Mouse (Mus musculus): Measurements from ENCODE around the gene Neu2. TPM values are rescaled to one million over a fixed set of nuclear protein-coding genes. Genes with fewer than 3 reads are reported as not detected.
A peak's percentile ranks its signal among the peaks of the same experiment; 100 is the strongest.
"Not testable (repeated sequence)": the region's sequence is repeated elsewhere in the genome, so short reads cannot be mapped to it uniquely, and the experiment has no call there.

Gene Neu2
- total RNA-seq (2015; ENCODE audit: low replicate concordance) (not detected in 2 replicates), total RNA-seq (2017; ENCODE audit: low replicate concordance) (not detected in 2 replicates)

GRCm38 (mm10) chr1:87509561-87510165, at the start of gene Neu2:
TSS of gene Neu2 (plus strand) at chr1:87509889.
- ATAC-seq (replicated peaks; ENCODE audit: low FRiP score, poor library complexity, severe bottlenecking), result no peak

GRCm38 (mm10) chr1:87467469-87467868, 42.2 kb upstream of the Neu2 start:
- ATAC-seq (replicated peaks; ENCODE audit: low FRiP score, poor library complexity, severe bottlenecking), result peak; percentile 66

DNA sequence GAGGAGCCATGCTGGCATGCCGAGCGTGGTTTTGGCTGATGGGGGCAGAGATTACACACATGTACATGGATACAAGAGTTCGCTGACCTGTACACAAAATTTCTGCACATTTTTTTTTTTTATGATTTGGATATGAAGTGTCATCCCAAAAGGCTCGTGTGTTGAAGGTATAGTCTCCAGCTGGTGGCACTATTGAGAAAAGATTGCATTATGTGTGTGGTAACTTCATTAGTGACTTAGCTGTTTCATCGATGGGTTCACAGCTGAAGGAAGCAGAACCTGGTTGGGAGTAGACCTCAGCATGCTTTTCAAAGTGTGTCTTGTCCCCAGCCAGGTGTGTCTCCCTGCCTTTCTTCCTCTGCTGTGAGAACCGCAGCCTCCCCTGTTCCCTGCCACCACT, 41.4 kb upstream of the Neu2 start:
- no peak for ATAC-seq (replicated peaks; ENCODE audit: low FRiP score, poor library complexity, severe bottlenecking)

- ATAC-seq (replicated peaks; ENCODE audit: low FRiP score, poor library complexity, severe bottlenecking), result not testable (repeated sequence)
Measured at GRCm38 (mm10) chr1:87469971-87470370, 39.7 kb upstream of the Neu2 start, which contains the start of gene Snorc. TSS of gene Snorc (plus strand) at chr1:87470271.

- no peak for ATAC-seq (replicated peaks; ENCODE audit: low FRiP score, poor library complexity, severe bottlenecking)
Measured at GRCm38 (mm10) chr1:87471914-87472313, 37.8 kb upstream of the Neu2 start.

GRCm38 (mm10) chr1:87472576-87472975, 37.1 kb upstream of the Neu2 start:
- no peak for ATAC-seq (replicated peaks; ENCODE audit: low FRiP score, poor library complexity, severe bottlenecking)

GRCm38 (mm10) chr1:87475076-87475895, 34.4 kb upstream of the Neu2 start:
- no peak for ATAC-seq (replicated peaks; ENCODE audit: low FRiP score, poor library complexity, severe bottlenecking)

GRCm38 (mm10) chr1:87482546-87482945, 27.1 kb upstream of the Neu2 start:
- ATAC-seq (replicated peaks; ENCODE audit: low FRiP score, poor library complexity, severe bottlenecking), result no peak

DNA sequence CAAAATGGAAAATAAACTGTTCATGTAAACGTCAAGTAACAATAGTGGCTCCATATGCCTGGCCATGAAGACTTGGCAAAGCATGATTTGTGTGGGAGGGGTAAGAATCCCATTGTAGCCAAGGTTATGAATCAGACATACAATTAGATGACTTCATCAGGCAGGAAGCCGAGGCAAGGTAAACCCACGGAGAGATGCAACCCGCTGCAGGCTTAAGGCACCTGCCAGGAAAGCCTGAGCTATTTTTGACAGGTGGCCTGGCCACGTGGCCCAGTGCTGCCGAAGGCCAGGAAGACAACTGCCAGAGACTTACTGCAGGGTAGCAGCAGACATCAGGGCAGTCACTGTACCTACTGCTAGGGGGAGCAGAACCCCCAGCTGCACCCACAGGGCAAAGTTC, 23.3 kb upstream of the Neu2 start:
- ATAC-seq (replicated peaks; ENCODE audit: low FRiP score, poor library complexity, severe bottlenecking), result no peak

DNA sequence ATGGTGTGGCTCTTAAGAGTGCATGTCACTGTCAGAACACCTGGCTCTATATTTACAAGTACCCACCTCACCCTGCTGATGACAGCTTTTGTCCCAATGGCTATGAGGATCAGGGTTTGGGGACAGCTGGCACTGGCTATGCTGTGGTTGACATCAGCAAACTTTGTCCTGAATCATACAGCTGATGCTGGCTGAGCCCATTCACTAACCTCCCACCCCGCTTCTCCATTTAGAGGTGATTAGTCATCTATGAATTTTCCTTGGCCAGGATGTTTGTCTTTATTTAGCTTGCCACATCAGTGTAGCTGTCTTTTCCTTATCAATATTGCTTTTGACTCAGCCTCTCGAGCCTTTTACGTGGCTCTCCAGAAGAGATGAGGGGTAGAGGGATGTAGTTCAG, 17.4 kb upstream of the Neu2 start:
- no peak for ATAC-seq (replicated peaks; ENCODE audit: low FRiP score, poor library complexity, severe bottlenecking)

DNA sequence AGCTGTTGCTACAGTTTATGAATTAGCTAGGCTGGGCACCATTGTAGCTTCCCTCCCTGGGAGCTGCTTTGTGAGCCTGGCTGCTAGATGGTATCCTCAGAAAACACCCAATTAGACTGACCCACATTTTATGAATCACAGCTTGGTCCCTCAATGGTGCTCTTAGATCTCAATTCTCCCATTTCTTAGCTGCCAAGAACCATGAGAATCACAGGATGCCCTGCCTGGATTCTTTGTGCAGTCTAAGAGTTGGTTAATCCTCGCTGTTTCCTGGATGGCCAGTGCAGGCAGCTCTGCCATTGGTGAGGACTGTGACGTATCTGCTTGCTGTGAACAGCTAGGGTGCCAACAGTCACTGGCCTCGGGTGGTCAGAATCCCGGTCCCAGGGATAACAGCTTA, 16.1 kb upstream of the Neu2 start:
- ATAC-seq (replicated peaks; ENCODE audit: low FRiP score, poor library complexity, severe bottlenecking), result no peak

DNA sequence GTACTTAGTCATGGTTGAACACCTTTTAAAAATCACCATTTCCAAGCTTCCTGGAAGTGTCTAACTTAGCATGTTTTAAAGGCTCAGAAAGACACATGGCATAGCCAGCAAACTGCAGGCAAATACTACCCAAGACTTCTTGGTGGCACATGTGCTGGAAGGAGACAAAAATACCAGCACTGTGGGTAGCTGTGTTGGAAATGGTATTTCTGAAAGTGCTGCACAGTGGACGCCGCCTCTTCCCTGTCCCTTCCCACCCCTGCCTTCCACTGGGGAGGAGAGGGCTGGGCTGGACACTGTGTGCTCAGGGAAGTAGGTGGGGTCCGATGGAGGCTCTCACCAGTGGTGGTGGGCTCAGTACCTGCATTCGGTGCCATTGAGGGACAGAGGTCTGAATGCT, 4.2 kb upstream of the Neu2 start:
- no peak for ATAC-seq (replicated peaks; ENCODE audit: low FRiP score, poor library complexity, severe bottlenecking)

- ATAC-seq (replicated peaks; ENCODE audit: low FRiP score, poor library complexity, severe bottlenecking), result no peak
Measured at GRCm38 (mm10) chr1:87507857-87508256, 1.8 kb upstream of the Neu2 start.

GRCm38 (mm10) chr1:87508591-87509560, 813 bp upstream of the Neu2 start:
- ATAC-seq (replicated peaks; ENCODE audit: low FRiP score, poor library complexity, severe bottlenecking), result no peak

- ATAC-seq (replicated peaks; ENCODE audit: low FRiP score, poor library complexity, severe bottlenecking), result no peak
Measured at GRCm38 (mm10) chr1:87510166-87510691, 540 bp downstream of the Neu2 start.

GRCm38 (mm10) chr1:87510845-87511244, 1.2 kb downstream of the Neu2 start:
- ATAC-seq (replicated peaks; ENCODE audit: low FRiP score, poor library complexity, severe bottlenecking), result no peak

- no peak for ATAC-seq (replicated peaks; ENCODE audit: low FRiP score, poor library complexity, severe bottlenecking)
Measured at GRCm38 (mm10) chr1:87520467-87520866, 10.8 kb downstream of the Neu2 start.

DNA sequence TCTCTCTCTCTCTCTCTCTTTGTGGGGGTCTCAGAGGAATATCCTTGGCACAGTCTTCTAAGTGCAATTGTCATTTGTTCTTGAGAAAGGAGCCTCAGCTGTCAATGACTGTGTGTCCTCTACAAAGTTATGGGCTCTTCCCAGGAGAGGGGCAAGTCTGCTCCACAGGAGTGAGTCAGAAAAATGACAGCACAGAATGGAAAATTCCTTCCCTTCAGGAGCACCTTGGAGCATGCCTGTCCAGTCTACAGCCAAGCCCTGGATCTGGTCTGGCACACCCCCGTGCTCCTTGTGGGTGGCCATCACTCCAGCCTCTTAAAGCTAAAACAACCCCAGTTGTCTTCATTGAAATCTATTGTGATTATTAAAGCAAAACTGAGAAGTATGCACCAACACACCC, 11.8 kb downstream of the Neu2 start:
- ATAC-seq (replicated peaks; ENCODE audit: low FRiP score, poor library complexity, severe bottlenecking), result no peak

DNA sequence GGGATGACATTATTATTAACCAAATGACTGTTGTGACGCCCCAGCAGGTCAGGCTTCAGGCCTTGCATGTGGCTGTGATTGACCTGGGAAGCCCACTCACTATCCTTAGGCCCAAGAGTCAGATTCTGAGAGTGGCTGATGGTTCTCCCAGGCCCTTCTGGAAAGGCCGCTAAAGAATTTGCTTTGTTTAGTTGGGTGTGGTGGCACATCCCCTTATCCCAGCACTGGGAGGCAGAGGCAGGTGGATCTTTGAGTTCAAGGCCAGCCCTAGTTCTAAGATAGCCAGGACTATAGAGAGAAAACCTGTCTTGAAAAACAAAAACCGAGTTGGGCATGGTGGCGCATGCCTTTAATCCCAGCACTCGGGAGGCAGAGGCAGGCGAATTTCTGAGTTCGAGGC, 15.4 kb downstream of the Neu2 start:
- no peak for ATAC-seq (replicated peaks; ENCODE audit: low FRiP score, poor library complexity, severe bottlenecking)

- no peak for ATAC-seq (replicated peaks; ENCODE audit: low FRiP score, poor library complexity, severe bottlenecking)
Measured at GRCm38 (mm10) chr1:87527191-87527590, 17.5 kb downstream of the Neu2 start.

Measured in erythroblast, adult 5-6 weeks (primary cell).